Mouse (Mus musculus) embryonic facial prominence, embryonic 12.5 days (tissue): ENCODE measurements around the gene Tango6. TPM values are rescaled to one million over a fixed set of nuclear protein-coding genes. Genes with fewer than 3 reads are reported as not detected.

ENCODE experiments used
- ATAC-seq: fragments of 200-750 bp; cut with Nextera tagmentation; 2 replicates; pipeline ENCODE4 v1.8.0; 2017; ENCODE audit not compliant: insufficient number of reproducible peaks, insufficient read depth, low FRiP score, low TSS enrichment
- H3K27ac ChIP-seq: fragments of 300-500 bp; sonication (generic); 2 replicates; pipeline ENCODE4 v1.5.1; 2016; ENCODE audit warnings: mild to moderate bottlenecking
- H3K27me3 ChIP-seq: fragments of 300-500 bp; sonication (generic); 2 replicates; pipeline ENCODE4 v1.6.1; 2016; ENCODE audit warnings: mild to moderate bottlenecking, moderate library complexity
- H3K36me3 ChIP-seq: fragments of 300-500 bp; sonication (generic); 2 replicates; pipeline ENCODE4 v1.6.1; 2016; ENCODE audit warnings: mild to moderate bottlenecking
- H3K4me1 ChIP-seq: fragments of 300-500 bp; sonication (generic); 2 replicates; pipeline ENCODE4 v1.6.1; 2016
- H3K4me2 ChIP-seq: fragments of 300-500 bp; sonication (generic); replicated peaks from 2 replicates; pipeline ENCODE4 v1.6.1; 2016; ENCODE audit warnings: mild to moderate bottlenecking, moderate library complexity
- H3K4me3 ChIP-seq: fragments of 300-500 bp; sonication (generic); 2 replicates; pipeline ENCODE4 v1.5.1; 2016; ENCODE audit warnings: mild to moderate bottlenecking
- H3K9ac ChIP-seq: fragments of 300-500 bp; sonication (generic); 2 replicates; pipeline ENCODE4 v1.6.1; 2016; ENCODE audit warnings: mild to moderate bottlenecking, moderate library complexity
- H3K9me3 ChIP-seq: fragments of 300-500 bp; sonication (generic); 2 replicates; pipeline ENCODE4 v1.6.1; 2016; ENCODE audit warnings: mild to moderate bottlenecking, moderate library complexity
- WGBS: fragments of 180-500 bp; shearing (Covaris S2); methylation state at CpG from one replicate; pipeline ENCODE4 v1.1.7; 2016; 5-methylcytosine and 5-hydroxymethylcytosine counted together
- polyA plus RNA-seq: library from polyadenylated mRNA; unstranded; fragments of >200 nt; fragmentation: Nextera tagmentation; extraction: Ambion mirVana; gene quantifications from 2 replicates; pipeline ENCODE4 v1.2.1, GENCODE M21; 2016

Gene Tango6
- polyA plus RNA-seq, 1 experiment from 2014 or later: 12.0 TPM

DNA sequence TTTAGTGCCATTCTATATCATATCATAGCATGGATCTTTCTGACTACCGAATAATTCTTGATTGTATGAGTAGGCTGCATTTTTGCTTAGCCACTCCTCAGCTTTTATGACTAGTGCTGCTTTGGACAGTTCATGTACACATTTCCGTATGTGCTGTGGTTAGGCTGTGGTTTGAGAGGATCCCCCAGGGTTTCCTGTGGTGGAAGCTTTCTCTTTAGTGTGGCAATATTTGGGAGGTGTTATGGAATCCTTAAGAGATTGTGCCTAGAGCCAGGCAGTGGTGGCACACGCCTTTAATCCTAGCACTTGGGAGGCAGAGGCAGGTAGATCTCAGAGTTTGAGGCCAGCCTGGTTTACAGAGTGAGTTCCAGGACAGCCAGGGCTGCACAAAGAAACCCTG lies 18.5 kb downstream of the Tango6 start:
- Histone ChIP-seq H3K27ac (no peak overlapping the region), H3K4me2 (no peak overlapping the region), H3K9ac (no peak overlapping the region), H3K36me3 (peaks cover 34% of the 10 kb centered on the region), H3K9me3 (no peaks in the 10 kb centered on the region), H3K4me1 (peaks cover 12% of the 10 kb centered on the region), H3K27me3 (no peaks in the 10 kb centered on the region), H3K4me3 (no peak overlapping the region)
- ATAC-seq: no peak
- WGBS: 76% methylated on average over 3 of the region's 3 CpGs

DNA sequence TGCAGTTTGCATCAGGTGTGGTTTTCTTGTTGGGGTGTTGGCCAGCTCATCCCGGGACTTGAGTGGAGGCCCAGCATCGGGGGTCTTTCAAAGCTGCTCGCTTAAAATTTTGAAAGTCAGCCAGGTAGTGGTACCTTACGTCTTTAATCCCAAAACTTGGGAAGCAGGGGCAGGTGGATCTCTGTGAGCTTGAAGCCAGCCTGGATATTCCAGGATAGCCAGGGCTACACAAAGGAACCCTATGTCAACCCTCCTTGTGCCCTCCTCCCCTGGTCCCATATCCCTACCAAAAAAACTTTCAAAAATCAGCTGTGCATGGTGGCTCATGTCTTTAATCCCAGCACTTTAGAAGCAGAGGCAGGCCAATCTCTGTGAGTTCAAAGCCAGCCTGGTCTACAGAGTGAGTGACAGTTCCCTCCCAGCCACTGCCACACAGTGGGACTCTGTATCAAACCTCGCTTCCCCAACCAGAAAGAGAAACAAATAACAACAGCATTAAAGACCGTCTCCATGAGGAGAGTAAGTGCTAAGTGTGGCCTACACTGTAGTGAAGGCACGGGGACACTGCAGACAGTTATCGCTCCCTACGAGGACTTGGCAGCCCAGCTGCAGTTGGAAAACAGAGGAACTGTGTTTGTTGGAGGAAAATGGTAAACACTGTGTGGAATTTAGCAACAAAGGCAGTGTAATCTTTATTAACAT lies 21.5 kb downstream of the Tango6 start:
- no peak overlapping the region for H3K4me2 ChIP-seq
- 0 out of 2 replicates have a peak, but pooled peaks have one; percentile 22 for ATAC-seq
- 73% methylated on average over 9 of the region's 9 CpGs for WGBS
- H3K27ac ChIP-seq: peak overlapping the region; percentile 78
- no peak overlapping the region for H3K9ac ChIP-seq
- peaks cover 21% of the 10 kb centered on the region for H3K36me3 ChIP-seq
- H3K9me3 ChIP-seq: no peaks in the 10 kb centered on the region
- H3K27me3 ChIP-seq: no peaks in the 10 kb centered on the region
- H3K4me1 ChIP-seq: peaks cover 12% of the 10 kb centered on the region
- H3K4me3 ChIP-seq: no peak overlapping the region

DNA sequence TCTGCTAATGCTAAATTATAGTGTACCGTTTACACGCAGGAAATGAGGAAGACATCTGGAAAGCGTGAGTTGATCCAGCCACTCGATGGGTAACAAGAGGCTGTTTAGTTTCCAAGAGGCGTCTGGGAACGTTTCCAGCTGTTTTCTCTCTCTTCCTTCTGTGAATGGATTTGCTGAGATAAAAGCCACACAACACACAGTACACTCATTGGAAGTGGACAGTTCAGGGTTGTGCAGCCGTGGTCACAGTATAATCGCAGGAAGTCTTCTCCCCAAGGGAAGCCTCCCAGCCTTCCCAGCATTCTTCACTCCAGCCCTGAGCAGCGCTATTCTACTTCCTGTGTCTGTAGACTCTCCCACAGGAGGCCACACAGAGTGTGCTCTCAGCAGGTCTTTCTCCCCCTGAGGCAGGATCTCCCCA lies 22.0 kb downstream of the Tango6 start:
- peak overlapping the region; percentile 78 for H3K27ac ChIP-seq

DNA sequence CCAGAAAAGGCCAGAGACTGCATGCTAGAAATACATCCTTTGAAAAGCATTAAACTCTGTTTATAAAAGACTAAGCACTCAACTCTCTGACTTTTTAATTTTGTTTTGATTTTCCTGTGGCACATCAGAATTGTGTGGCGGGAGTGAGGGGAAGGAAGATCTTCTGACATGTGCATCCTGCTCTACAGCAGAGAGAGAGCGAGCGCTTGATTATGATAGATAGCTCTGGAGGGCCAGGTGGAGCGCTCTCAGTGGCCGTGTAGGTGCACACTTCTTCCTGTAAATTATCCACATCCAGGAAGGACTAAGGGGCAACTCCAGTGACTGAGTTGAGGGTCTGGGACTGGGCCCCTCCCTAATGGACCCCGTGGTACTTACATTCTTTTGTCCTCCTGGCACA lies 23.3 kb downstream of the Tango6 start:
- Histone ChIP-seq H3K9me3 (no peaks in the 10 kb centered on the region), H3K36me3 (0 out of 2 replicates have a peak, but pooled peaks cover 10% of the 10 kb centered on the region), H3K4me1 (peaks cover 12% of the 10 kb centered on the region), H3K9ac (no peak overlapping the region), H3K27ac (no peak overlapping the region), H3K4me2 (no peak overlapping the region), H3K27me3 (no peaks in the 10 kb centered on the region), H3K4me3 (no peak overlapping the region)
- no peak for ATAC-seq
- 80% methylated on average over 6 of the region's 6 CpGs for WGBS

More for the DNA sequence above, 22.0 kb downstream of the Tango6 start:
- no peaks in the 10 kb centered on the region for H3K27me3 ChIP-seq
- no peaks in the 10 kb centered on the region for H3K9me3 ChIP-seq
- H3K36me3 ChIP-seq: peaks cover 16% of the 10 kb centered on the region
- H3K4me1 ChIP-seq: peaks cover 12% of the 10 kb centered on the region
- peak; percentile 60; the same call in 1 of the 2 replicates for ATAC-seq
- 32% methylated on average over 9 of the region's 9 CpGs for WGBS
- H3K4me2 ChIP-seq: no peak overlapping the region
- H3K9ac ChIP-seq: no peak overlapping the region
- H3K4me3 ChIP-seq: no peak overlapping the region

DNA sequence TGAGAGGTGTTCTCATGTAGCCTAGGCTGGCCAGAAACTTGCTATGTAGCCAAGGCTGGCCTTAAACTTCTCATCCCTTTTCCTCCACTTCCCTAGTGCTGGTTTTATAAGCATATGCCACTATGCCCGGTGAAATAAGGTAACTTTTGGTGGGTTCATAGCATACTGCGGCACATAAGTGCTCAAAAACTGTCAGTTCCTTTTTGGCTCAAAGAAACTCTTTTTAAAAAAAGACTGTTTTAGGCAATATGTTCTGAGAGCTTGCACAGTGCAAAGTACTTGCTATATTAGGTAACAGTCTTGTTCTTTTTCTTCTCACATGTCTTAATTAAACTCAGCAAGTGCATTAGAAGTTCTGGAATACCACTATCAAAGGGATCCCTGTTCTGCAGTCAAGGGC lies 27.1 kb downstream of the Tango6 start:
- H3K36me3 ChIP-seq: 0 out of 2 replicates have a peak, but pooled peaks cover 4% of the 10 kb centered on the region
- H3K27me3 ChIP-seq: no peaks in the 10 kb centered on the region
- H3K4me1 ChIP-seq: peaks cover 5% of the 10 kb centered on the region; the same call in 1 of the 2 replicates
- H3K9ac ChIP-seq: no peak overlapping the region
- H3K27ac ChIP-seq: no peak overlapping the region
- H3K4me3 ChIP-seq: no peak overlapping the region
- no peak for ATAC-seq
- 87% methylated on average over 2 of the region's 2 CpGs for WGBS
- no peaks in the 10 kb centered on the region for H3K9me3 ChIP-seq
- no peak overlapping the region for H3K4me2 ChIP-seq

DNA sequence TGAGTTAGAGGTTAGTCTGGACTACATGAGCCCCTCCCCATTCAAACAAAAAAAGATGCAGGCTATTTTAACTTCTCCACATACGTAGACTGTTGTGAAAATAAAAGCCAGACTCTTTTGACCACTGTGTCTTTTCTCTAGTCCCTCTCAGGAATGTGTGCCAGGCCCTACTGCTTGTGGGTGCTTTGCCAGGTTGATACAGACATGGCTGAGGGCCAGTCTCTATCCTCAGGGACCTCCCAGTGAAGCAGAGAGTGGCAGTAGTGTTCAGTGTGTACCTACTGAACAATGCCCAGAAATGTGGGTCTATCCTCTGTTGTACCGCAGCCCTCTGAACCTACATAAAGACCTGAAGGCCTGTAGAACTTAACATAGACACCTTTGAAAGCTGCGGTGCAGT lies 29.6 kb downstream of the Tango6 start:
- no peak overlapping the region for H3K4me2 ChIP-seq
- H3K9ac ChIP-seq: no peak overlapping the region
- H3K27me3 ChIP-seq: no peaks in the 10 kb centered on the region
- H3K4me1 ChIP-seq: no peaks in the 10 kb centered on the region
- no peak overlapping the region for H3K27ac ChIP-seq
- no peaks in the 10 kb centered on the region for H3K9me3 ChIP-seq
- no peaks in the 10 kb centered on the region for H3K36me3 ChIP-seq
- ATAC-seq: no peak
- 87% methylated on average over 3 of the region's 3 CpGs for WGBS
- no peak overlapping the region for H3K4me3 ChIP-seq

DNA sequence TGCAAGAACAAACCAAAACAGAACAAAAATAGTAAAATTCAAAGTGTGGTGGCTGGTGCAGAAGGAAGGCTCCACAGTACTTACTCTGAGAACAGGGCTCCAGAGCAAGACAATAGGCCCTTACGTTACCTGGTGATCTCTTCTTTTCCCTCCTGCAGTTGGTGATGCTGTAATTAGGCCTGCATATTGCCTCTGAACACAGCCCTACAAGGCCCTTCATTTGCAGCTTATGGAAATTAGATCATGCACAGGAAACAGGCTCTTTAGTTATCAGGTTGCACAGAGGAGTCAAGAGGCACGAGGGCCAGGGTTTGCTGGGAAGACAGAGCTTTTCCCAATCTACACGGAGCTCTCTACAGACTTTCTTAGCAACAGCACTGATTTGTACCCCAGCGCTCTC lies 31.4 kb downstream of the Tango6 start:
- H3K9me3 ChIP-seq: no peaks in the 10 kb centered on the region
- H3K4me3 ChIP-seq: no peak overlapping the region
- H3K36me3 ChIP-seq: no peaks in the 10 kb centered on the region
- H3K27ac ChIP-seq: no peak overlapping the region
- no peak for ATAC-seq
- no peak overlapping the region for H3K4me2 ChIP-seq
- H3K27me3 ChIP-seq: no peaks in the 10 kb centered on the region
- H3K4me1 ChIP-seq: peaks cover 3% of the 10 kb centered on the region; the same call in 1 of the 2 replicates
- H3K9ac ChIP-seq: no peak overlapping the region
- WGBS: 47% methylated on average over 4 of the region's 4 CpGs

DNA sequence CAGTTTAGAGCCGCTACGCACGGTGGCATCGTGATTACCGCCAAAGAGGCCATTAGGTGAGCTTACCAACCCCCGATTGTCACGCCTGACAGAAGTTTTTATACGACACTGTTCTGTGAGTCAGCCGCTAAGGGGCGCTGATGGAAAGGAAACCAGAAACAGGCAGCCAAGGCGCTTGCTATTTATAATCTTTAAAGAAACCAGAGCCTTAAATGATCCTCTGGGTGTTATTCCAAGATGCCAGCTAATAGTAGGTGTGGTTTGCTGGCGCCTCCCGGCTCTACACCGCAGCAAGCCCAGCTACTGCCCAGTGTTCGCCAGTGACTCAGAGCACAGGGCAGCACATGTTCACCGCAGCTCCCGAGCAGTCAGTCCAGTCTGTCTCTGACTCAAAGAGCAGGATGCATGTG lies 35.2 kb downstream of the Tango6 start:
- H3K4me1 ChIP-seq: peaks cover 3% of the 10 kb centered on the region; the same call in 1 of the 2 replicates
- no peak overlapping the region for H3K9ac ChIP-seq
- no peak; the same call in 1 of the 2 replicates for ATAC-seq
- H3K4me2 ChIP-seq: peak overlapping the region; percentile 22
- peaks cover 11% of the 10 kb centered on the region; the same call in 1 of the 2 replicates for H3K36me3 ChIP-seq
- no peak overlapping the region for H3K4me3 ChIP-seq
- H3K27ac ChIP-seq: no peak overlapping the region
- no peaks in the 10 kb centered on the region for H3K9me3 ChIP-seq
- WGBS: 23% methylated on average over 17 of the region's 17 CpGs
- H3K27me3 ChIP-seq: no peaks in the 10 kb centered on the region

DNA sequence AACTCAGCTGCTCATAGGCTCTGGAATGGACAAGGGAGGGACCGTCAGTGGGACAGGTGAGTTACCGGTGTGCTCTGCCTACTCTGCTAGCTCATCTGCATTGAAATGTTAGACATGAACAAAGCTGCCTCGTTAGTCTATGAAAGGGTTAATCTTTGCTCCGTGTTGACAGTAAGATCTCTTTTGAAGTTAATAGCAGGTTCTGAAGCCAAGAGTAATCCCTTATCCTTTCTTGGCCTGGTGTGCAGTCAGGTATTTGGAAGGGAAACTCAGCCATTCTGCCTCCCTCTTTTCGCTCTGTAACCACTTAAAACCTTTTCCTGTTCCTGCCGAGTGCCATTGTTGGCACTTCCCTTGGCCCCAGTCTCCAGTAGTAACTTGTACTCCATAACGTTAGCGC lies 38.1 kb downstream of the Tango6 start:
- H3K36me3 ChIP-seq: peaks cover 17% of the 10 kb centered on the region; the same call in 1 of the 2 replicates
- no peaks in the 10 kb centered on the region for H3K27me3 ChIP-seq
- no peak for ATAC-seq
- H3K4me2 ChIP-seq: no peak overlapping the region
- H3K4me1 ChIP-seq: peaks cover 3% of the 10 kb centered on the region; the same call in 1 of the 2 replicates
- H3K4me3 ChIP-seq: no peak overlapping the region
- no peak overlapping the region for H3K9ac ChIP-seq
- no peak overlapping the region for H3K27ac ChIP-seq
- WGBS: 57% methylated on average over 8 of the region's 8 CpGs
- no peaks in the 10 kb centered on the region for H3K9me3 ChIP-seq

DNA sequence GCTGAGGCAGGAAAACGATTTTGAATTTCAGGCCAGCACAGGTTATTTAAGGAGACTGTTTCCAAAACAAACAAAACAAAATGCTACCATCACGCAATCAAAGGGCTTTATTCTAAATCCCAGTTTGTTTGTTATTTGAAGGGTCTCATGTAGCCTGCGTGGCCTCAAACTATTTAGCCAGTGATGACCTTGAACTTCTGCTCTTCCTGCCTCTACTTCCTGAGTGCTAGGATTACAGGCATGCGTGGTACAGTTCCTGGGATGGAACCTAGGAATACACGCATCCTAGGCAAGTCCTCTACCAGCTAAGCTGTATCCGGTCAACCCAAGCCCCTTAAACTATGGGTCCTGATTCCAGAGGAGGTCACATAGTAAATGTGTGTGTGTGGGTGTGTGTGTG lies 39.6 kb downstream of the Tango6 start:
- H3K4me1 ChIP-seq: peaks cover 6% of the 10 kb centered on the region; the same call in 1 of the 2 replicates
- no peak overlapping the region for H3K4me3 ChIP-seq
- no peak overlapping the region for H3K4me2 ChIP-seq
- 53% methylated on average over 6 of the region's 6 CpGs for WGBS
- no peak overlapping the region for H3K27ac ChIP-seq
- no peak for ATAC-seq
- H3K36me3 ChIP-seq: peaks cover 21% of the 10 kb centered on the region; the same call in 1 of the 2 replicates
- H3K27me3 ChIP-seq: no peaks in the 10 kb centered on the region
- H3K9ac ChIP-seq: no peak overlapping the region
- no peaks in the 10 kb centered on the region for H3K9me3 ChIP-seq

DNA sequence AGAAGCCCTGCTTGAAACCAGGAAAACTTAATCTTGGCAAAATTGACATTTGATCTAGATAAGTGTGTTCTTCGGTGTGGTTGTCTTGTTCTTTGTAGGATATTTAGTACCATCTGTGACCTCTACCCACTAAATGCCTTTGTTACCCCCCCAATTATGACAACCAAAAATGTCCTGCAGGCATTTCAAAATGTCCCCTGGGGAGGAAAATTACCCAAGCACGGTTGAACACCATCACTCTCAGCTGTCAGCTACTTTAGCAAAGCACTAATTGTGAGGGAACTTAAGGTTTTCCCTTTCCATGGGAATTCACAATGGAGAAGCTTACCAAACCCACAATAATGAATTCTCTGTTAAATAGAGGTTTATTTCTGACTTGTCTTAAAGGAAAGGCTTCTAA lies 41.1 kb downstream of the Tango6 start:
- Histone ChIP-seq H3K27ac (no peak overlapping the region), H3K4me1 (peaks cover 4% of the 10 kb centered on the region; the same call in 1 of the 2 replicates), H3K27me3 (no peaks in the 10 kb centered on the region), H3K4me2 (no peak overlapping the region), H3K9me3 (no peaks in the 10 kb centered on the region), H3K9ac (no peak overlapping the region), H3K4me3 (no peak overlapping the region), H3K36me3 (peaks cover 21% of the 10 kb centered on the region; the same call in 1 of the 2 replicates)
- ATAC-seq: no peak
- WGBS: 17% methylated on average over 2 of the region's 2 CpGs

DNA sequence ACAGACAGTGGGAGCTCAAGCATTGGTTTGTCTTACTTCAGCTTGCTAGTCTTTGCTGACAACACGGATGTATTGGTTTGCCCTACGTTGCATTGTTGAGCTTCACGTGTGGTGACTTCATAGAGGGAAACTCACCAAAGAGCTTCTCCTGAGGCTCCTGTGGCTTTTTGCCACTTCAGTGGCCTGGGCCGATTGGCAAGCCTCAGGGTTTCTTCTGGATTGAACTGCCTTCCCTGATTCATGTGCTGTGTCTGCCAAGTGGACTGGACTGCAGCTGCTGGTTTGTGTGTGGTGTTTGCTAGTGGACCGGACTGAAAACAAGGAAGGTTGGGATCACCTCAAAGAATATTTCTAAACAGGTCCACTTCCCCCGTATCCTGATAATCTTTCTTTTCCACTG lies 43.7 kb downstream of the Tango6 start:
- Histone ChIP-seq H3K4me3 (no peak overlapping the region), H3K27ac (no peak overlapping the region), H3K27me3 (no peaks in the 10 kb centered on the region), H3K9ac (no peak overlapping the region), H3K36me3 (peaks cover 12% of the 10 kb centered on the region; the same call in 1 of the 2 replicates), H3K4me1 (peaks cover 4% of the 10 kb centered on the region; the same call in 1 of the 2 replicates), H3K9me3 (no peaks in the 10 kb centered on the region), H3K4me2 (no peak overlapping the region)
- WGBS: 88% methylated on average over 6 of the region's 6 CpGs
- no peak for ATAC-seq
